Mouse (Mus musculus) embryo, embryonic 9.5 days (tissue): ENCODE measurements around the gene Tmeff1.
A peak's percentile ranks its signal among the peaks of the same experiment; 100 is the strongest.

Source experiments
- DNase-seq: peaks from one replicate; pipeline ENCODE4 v3.0.0-alpha.2; 2017; ENCODE audit errors: extremely low spot score

Gene Tmeff1

GRCm38 (mm10) chr4:48564962-48565361, 20.0 kb upstream of the Tmeff1 start:
- DNase-seq, result no peak

GRCm38 (mm10) chr4:48576361-48576760, 8.6 kb upstream of the Tmeff1 start:
- DNase-seq, result no peak

- DNase-seq, result no peak
Measured at GRCm38 (mm10) chr4:48577831-48578230, 7.1 kb upstream of the Tmeff1 start.

DNA sequence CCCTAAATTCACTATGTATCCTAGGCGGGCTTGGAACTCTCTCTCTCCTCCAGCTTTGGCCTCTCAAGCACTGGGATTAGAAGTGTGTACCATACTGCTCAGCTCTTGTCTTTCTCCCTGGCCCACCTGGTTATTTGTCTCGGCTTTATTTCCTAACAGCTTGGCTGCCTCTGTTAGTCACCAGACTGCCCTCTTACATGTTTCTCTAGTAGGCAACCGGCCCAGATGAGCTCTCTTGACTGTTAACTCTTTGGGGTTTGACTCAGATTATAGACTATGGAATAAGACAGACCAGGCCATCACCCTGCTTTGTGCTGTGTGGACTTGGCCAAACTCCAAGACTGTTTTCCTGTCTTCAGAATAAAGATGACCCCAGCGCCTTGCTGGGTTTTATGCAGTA, 6.6 kb upstream of the Tmeff1 start:
- DNase-seq, result no peak

- DNase-seq, result no peak
Measured at GRCm38 (mm10) chr4:48579475-48580110, 5.4 kb upstream of the Tmeff1 start.

DNA sequence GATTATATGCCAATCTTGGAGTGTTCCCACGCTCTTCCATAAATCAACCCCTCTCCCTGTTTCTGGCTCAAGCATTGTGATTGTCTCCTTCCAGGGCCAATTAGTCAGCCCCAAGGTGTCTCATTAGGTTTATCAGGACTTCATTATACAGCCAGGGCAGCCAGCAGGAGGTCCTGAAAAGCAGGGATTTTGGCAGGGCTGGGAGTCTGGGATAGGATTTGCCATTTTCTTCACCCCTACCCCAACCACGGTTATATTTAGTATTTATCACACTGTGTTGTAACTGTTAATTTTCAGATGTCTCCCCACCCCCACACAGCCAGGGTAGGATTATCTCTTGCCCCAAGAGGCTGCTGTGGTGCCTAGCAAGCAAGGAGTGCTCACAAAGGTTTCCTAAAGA, 3.8 kb upstream of the Tmeff1 start:
- no peak for DNase-seq

- DNase-seq, result no peak
Measured at GRCm38 (mm10) chr4:48581993-48582392, 3.0 kb upstream of the Tmeff1 start.

DNA sequence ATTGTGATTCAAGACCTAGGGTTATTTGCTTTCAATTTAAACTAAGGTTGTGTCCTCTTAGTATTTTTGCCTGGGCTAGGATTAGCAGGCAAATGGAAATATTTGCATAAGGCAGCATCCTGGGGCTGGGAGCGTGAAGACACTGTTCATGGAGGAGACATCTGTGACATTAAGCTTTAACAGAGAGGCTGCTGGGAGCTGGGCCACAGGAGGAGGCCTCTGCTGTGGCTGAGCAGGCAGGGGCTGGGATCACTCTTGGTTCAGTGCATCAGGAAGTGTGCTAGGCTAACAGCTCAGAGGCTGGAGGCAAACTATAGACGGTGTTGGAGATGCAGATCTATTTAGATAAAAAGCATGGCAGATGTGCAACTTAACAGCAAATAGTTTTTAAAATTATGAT, 2.0 kb upstream of the Tmeff1 start:
- peak; percentile 17 for DNase-seq

DNA sequence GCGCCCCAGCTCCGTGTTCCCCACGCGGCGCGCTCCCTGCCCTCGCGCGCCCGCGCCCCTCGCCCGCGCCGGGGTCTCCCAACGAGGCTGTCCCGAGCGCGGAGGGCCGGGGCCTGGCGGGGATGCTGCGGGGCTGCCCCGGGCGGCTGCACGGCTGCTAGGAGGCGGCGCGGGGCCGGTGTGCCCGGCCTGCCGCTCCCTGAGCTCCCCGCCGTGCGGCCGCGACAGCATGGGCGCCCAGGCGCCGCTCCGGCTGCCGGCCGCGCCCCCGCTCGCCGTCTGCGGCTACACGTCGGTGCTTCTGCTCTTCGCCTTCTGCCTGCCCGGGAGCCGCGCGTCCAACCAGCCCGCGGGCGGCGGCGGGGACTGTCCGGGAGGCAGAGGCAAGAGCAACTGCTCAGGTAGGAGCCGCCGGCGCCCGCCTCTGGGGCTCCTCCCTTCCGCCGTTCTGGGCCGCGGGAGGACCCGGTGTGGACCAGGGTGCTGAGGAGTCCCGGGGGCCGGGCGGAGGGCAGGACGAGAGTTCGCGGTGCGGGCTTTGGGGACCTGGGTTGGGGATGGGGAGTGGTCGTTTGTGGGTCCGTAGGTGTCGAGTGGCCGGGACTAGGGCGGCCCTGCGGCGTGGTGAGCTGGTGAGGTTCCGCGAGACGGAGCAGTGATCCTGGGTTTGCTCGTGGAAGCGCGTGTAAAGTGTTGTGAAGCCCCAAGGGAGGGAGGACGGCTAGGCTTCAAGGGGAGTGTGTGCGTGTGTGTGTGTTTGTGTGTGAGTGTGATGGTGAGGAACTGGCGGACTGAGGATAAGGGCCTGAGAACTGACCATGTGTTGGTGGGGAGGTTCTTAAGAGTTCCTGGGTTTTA, 496 bp downstream of the Tmeff1 start:
- DNase-seq, result peak; percentile 75

DNA sequence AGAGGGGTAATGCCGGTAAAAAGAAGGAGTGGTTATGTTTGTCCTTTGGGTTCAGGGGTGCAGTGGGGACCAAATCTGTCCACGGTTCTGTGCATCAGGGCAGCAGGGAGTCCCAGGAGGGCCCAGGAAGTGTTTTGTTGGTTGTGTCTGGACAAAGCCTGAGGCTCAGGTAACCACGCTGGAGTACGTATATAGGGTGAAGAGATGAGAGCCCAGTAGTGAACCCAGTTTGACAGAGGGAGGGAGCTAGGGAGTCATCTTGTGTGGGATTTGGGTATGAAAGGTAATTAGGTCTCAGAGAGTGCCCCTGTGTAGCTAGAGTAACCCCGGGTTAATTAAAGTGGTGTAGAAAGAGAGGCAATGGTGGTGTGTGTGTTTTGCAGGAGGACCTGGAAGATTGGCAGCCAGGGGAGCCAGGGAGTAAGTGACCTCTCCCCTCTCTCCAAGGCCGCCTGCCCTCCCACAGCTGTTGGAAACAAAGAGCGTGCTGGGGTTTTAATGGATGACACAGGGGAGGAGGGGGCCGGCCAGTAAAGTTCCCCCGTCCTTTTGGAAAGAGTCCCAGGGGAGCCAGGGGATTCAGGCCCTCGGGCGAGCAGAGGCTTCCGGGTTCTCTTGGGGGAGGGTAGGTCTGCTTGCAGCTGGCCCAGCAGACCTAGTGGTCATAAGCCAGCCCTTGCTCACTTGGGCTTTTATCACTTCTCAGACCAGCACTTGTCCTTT, 1.3 kb downstream of the Tmeff1 start:
- DNase-seq, result peak; percentile 87

DNA sequence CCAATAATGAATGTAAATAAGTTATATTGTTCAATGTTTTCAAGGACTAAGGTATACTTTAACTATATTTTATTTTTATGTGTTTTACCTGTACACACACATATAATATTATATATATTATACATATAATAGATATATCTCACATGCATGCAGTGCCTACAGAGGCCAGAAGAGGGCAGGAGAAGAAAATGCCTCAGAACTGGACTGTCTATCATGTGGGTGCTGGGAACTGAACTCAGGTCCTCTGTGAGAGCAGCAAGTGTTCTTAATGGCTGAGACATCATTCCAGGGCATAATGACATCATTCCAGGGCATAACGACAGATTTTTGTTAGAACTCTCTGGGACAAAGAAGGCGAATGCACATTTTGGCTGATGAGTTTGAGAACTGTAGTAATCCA, 2.6 kb downstream of the Tmeff1 start:
- DNase-seq, result no peak

DNA sequence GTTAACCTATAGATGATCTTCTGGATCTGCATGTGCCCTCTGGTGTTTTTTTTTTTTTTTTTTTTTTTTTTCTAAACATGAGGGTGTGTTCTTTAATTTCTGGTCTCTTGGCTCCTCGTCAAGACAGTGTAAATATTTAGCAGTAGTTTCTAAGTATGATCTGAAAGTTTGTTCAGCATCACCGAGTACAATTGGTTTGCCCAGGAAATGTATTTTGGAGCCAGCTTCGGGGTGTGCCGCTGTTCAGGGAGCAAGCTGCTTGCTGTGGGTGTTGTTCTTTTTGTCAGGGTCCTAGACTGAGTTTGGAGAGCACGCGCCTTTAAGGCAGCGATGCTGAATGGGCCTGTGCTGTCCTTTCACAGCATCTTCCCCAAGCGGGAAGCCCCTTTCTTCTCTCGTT, 3.6 kb downstream of the Tmeff1 start:
- no peak for DNase-seq

- no peak for DNase-seq
Measured at GRCm38 (mm10) chr4:48590862-48591261, 5.9 kb downstream of the Tmeff1 start.

- no peak for DNase-seq
Measured at GRCm38 (mm10) chr4:48591390-48591789, 6.4 kb downstream of the Tmeff1 start.

DNA sequence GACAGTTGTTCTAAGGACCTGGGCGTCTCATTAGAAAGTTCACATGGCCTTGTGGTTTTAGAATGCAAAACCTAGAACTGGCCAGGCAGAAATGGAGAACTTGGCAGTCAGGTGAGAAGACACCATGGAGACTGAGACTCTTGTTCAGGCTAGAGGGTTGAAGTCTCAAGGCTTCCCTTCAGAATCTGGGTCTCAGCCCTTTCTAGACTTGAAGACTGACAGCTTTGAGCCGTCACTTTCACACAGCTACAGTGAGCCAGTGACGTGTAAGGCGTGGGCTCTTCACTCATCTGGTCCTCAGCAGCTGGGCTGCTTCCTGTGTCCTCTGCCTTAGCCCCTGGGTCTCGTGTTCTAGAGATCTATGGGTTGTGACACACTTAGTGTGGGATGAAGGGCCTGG, 7.4 kb downstream of the Tmeff1 start:
- DNase-seq, result no peak

- DNase-seq, result no peak
Measured at GRCm38 (mm10) chr4:48592844-48593243, 7.9 kb downstream of the Tmeff1 start.

DNA sequence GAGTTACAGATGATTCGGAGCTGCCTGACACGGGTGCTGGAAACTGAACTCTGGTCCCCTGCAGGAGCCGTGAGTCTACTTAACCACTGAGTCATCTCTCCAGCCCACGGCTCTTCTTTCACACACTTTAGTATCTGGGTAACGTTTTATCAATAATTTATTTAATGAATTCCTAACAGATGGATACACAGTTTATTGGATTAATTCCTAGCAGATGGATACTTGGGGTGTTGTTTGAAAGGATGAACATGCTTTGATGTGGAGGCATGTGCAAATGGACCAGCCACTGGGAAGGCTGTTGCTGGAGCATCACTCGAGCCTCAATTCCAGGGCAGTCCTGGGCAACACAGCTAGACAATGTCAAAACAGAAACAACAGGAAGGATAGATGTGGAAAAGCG, 11.1 kb downstream of the Tmeff1 start:
- DNase-seq, result no peak

GRCm38 (mm10) chr4:48605650-48606049, 20.7 kb downstream of the Tmeff1 start:
- DNase-seq, result no peak

DNA sequence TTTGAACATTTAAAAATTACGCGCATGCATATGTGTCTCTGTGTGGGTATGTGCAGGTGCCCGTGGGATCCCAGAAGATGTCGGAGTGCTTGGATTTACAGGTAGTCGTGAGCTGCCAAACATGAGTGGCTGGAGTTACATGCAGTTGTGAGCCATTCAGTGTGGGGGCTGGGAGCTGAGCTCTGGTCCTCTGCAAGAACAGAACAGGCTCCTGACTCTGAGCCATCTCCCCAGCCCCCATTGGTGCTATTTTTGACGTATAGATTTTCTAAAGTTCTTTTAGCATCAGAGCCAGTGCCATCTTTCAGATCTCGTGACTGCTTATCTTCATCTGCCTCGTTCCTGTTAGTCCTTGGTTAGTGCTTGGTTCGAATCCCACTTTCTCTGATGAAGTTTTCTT, 24.5 kb downstream of the Tmeff1 start:
- DNase-seq, result no peak

DNA sequence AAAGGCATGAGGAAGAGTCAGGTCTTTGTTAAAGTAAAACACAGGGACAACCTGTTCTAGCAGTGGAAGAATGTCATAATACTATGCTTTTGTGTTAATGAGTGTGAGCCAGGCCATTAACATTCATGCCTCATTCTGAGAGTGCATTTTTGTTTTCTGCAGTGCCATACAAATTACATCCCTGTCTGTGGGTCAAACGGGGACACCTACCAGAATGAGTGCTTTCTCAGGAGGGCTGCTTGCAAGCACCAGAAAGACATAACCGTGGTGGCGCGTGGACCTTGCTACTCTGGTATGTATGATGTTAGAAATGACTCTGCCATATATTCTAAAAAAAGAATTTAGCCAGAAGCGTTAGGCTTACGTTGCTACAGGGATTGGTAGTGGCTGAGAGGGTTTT, 25.3 kb downstream of the Tmeff1 start:
- DNase-seq, result no peak

DNA sequence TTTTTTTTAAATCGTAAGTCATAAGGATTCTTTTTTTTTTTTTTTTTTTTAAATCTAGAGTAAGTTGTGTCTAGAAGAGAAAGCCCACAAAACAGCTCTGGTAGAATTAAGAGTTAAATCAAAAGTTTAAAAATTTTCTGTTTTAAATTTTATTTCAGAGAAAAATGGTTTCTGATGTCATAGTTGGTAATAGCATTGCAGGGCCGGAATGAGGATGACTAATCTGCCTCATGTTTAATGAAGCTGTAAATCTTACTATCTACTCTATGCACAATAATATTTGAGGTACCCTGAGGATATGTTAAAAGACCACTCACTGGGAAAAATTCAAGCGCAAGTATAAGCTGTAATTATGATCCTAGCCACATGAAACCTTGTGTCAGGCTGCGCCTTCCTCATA, 30.5 kb downstream of the Tmeff1 start:
- no peak for DNase-seq

- DNase-seq, result no peak
Measured at GRCm38 (mm10) chr4:48617201-48617600, 32.2 kb downstream of the Tmeff1 start.

DNA sequence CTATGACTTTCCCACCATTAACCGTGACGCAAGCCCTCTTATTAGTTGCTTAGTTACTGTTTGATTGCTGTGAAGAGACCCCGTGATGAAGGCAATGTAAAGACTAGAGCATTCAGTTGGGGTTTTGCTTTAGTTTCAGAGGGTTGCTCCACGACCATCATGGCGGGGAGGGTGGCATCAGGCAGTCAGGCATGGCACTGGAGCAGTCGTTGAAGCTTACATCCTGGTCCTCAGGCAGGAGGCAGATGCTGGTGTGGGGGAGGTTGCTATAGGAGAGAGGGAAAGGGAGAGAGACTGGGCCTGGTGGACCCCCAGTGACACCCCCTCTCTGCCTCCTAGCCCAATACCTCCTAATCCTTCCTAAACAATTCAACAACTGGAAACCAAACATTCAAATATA, 35.1 kb downstream of the Tmeff1 start:
- no peak for DNase-seq
